Mouse (Mus musculus) cerebellum, adult 11 months (tissue): Measurements from ENCODE around the gene Atp10b.
A peak's percentile ranks its signal among the peaks of the same experiment; 100 is the strongest.
"Not testable (repeated sequence)": the region's sequence is repeated elsewhere in the genome, so short reads cannot be mapped to it uniquely, and the experiment has no call there.

Experiments used
- DNase-seq: peaks from one replicate; pipeline ENCODE4 v3.0.0; 2022

Atp10b gene

GRCm38 (mm10) chr11:43149577-43149976 lies at the start of gene Atp10b:
Gene Atp10b, plus strand, starts transcription at chr11:43149877.
- DNase-seq = no peak

GRCm38 (mm10) chr11:43101357-43101756 lies 48.3 kb upstream of the Atp10b start:
- peak; percentile 4 for DNase-seq

GRCm38 (mm10) chr11:43125908-43126477 lies 23.7 kb upstream of the Atp10b start:
- no peak for DNase-seq

GRCm38 (mm10) chr11:43126573-43126972 lies 23.1 kb upstream of the Atp10b start:
- DNase-seq = not testable (repeated sequence)

- no peak for DNase-seq
These were observed 8.4 kb upstream of the Atp10b start for GRCm38 (mm10) chr11:43141296-43141695.

- DNase-seq = peak; percentile 7
These were observed 6.9 kb upstream of the Atp10b start for GRCm38 (mm10) chr11:43142811-43143210.

GRCm38 (mm10) chr11:43144178-43144577 lies 5.5 kb upstream of the Atp10b start:
- no peak for DNase-seq

- not testable (repeated sequence) for DNase-seq
These were observed 4.8 kb upstream of the Atp10b start for GRCm38 (mm10) chr11:43144882-43145281.

GRCm38 (mm10) chr11:43147380-43147779 lies 2.3 kb upstream of the Atp10b start:
- no peak for DNase-seq

- no peak for DNase-seq
These were observed 1.3 kb upstream of the Atp10b start for GRCm38 (mm10) chr11:43148341-43148740.

GRCm38 (mm10) chr11:43155004-43155403 lies 5.3 kb downstream of the Atp10b start:
- DNase-seq = no peak

- DNase-seq = no peak
These were observed 5.7 kb downstream of the Atp10b start for GRCm38 (mm10) chr11:43155417-43155816.

GRCm38 (mm10) chr11:43158814-43159213 lies 9.1 kb downstream of the Atp10b start:
- DNase-seq = no peak

GRCm38 (mm10) chr11:43160188-43160942 lies 10.7 kb downstream of the Atp10b start:
- no peak for DNase-seq

- no peak for DNase-seq
These were observed 20.9 kb downstream of the Atp10b start for GRCm38 (mm10) chr11:43170601-43171000.

GRCm38 (mm10) chr11:43174359-43175116 lies 24.9 kb downstream of the Atp10b start:
- DNase-seq = no peak

GRCm38 (mm10) chr11:43182401-43182800 lies 32.7 kb downstream of the Atp10b start:
- DNase-seq = no peak

- DNase-seq = no peak
These were observed 33.1 kb downstream of the Atp10b start for GRCm38 (mm10) chr11:43182816-43183215.

GRCm38 (mm10) chr11:43183457-43183856 lies 33.8 kb downstream of the Atp10b start:
- no peak for DNase-seq

GRCm38 (mm10) chr11:43186291-43186690 lies 36.6 kb downstream of the Atp10b start:
- DNase-seq = no peak

- DNase-seq = no peak
These were observed 40.3 kb downstream of the Atp10b start for GRCm38 (mm10) chr11:43189817-43190593.

GRCm38 (mm10) chr11:43198811-43199210 lies 49.1 kb downstream of the Atp10b start:
- DNase-seq = no peak

- no peak for DNase-seq
These were observed 49.7 kb downstream of the Atp10b start for GRCm38 (mm10) chr11:43199358-43199757.
